Mouse (Mus musculus): ENCODE results near the gene Cdc20b. TPM values are rescaled to one million over a fixed set of nuclear protein-coding genes. Genes with fewer than 3 reads are reported as not detected.
"Not testable (repeated sequence)": the region's sequence is repeated elsewhere in the genome, so short reads cannot be mapped to it uniquely, and the experiment has no call there.

Cdc20b gene
- polyA plus RNA-seq, 1 experiment = 0.04 TPM

GRCm38 (mm10) chr13:112997369-112997768, 37.5 kb upstream of the Cdc20b start:
- Histone ChIP-seq H3ac (ENCODE audit: control insufficient read depth, insufficient read length, low read depth) (no peak overlapping the region), H3K79me2 (ENCODE audit: control insufficient read depth, insufficient read depth) (no peaks in the 10 kb centered on the region), H3K27me3 (ENCODE audit: control insufficient read depth, insufficient read depth, insufficient read length) (peaks cover 15% of the 10 kb centered on the region), H3K36me3 (ENCODE audit: control insufficient read depth, insufficient read depth) (no peaks in the 10 kb centered on the region), H3K79me3 (ENCODE audit: low read depth) (no peaks in the 10 kb centered on the region), H3K4me3 (ENCODE audit: insufficient read depth, poor library complexity, severe bottlenecking) (no peak overlapping the region)
- no peak for TF ChIP-seq MYOD1 (IDR thresholded peaks at IDR 0.05; ENCODE audit: control insufficient read depth, insufficient read length, low read depth)
- no peak for TF ChIP-seq MYOG (IDR thresholded peaks at IDR 0.05; ENCODE audit: control insufficient read depth, extremely low read depth, insufficient read length)
- TF ChIP-seq CTCF (IDR thresholded peaks at IDR 0.05; ENCODE audit: control insufficient read depth, insufficient read depth, insufficient read length) = no peak
- no peak for TF ChIP-seq CEBPB (IDR thresholded peaks at IDR 0.05; ENCODE audit: low read depth)
- no peak for TF ChIP-seq USF1 (IDR thresholded peaks at IDR 0.05; ENCODE audit: low read depth)
- no peak for TF ChIP-seq FOSL1 (IDR thresholded peaks at IDR 0.05; ENCODE audit: insufficient read depth, low read length, poor library complexity, severe bottlenecking)
- no peak for TF ChIP-seq MAX (IDR thresholded peaks at IDR 0.05)

- Histone ChIP-seq H3K36me3 (ENCODE audit: control insufficient read depth, insufficient read depth) (no peaks in the 10 kb centered on the region), H3K79me2 (ENCODE audit: control insufficient read depth, insufficient read depth) (no peaks in the 10 kb centered on the region), H3K27me3 (ENCODE audit: control insufficient read depth, insufficient read depth, insufficient read length) (peaks cover 12% of the 10 kb centered on the region), H3K79me3 (ENCODE audit: low read depth) (no peaks in the 10 kb centered on the region), H3K4me3 (ENCODE audit: insufficient read depth, poor library complexity, severe bottlenecking) (peak overlapping the region; percentile 14), H3ac (ENCODE audit: control insufficient read depth, insufficient read length, low read depth) (peak overlapping the region; percentile 77)
- TF ChIP-seq MYOG (IDR thresholded peaks at IDR 0.05; ENCODE audit: control insufficient read depth, extremely low read depth, insufficient read length) (no peak), FOSL1 (IDR thresholded peaks at IDR 0.05; ENCODE audit: insufficient read depth, low read length, poor library complexity, severe bottlenecking) (peak; percentile 27), MAX (IDR thresholded peaks at IDR 0.05) (peak; percentile 64), USF1 (IDR thresholded peaks at IDR 0.05; ENCODE audit: low read depth) (peak; percentile 86)
These were observed 36.3 kb upstream of the Cdc20b start for GRCm38 (mm10) chr13:112998427-112999201.

GRCm38 (mm10) chr13:113000090-113000489, 34.8 kb upstream of the Cdc20b start:
- Histone ChIP-seq H3ac (ENCODE audit: control insufficient read depth, insufficient read length, low read depth) (no peak overlapping the region), H3K4me3 (ENCODE audit: insufficient read depth, poor library complexity, severe bottlenecking) (no peak overlapping the region), H3K79me3 (ENCODE audit: low read depth) (no peaks in the 10 kb centered on the region), H3K36me3 (ENCODE audit: control insufficient read depth, insufficient read depth) (no peaks in the 10 kb centered on the region), H3K79me2 (ENCODE audit: control insufficient read depth, insufficient read depth) (no peaks in the 10 kb centered on the region), H3K27me3 (ENCODE audit: control insufficient read depth, insufficient read depth, insufficient read length) (no peaks in the 10 kb centered on the region)
- TF ChIP-seq MAX (IDR thresholded peaks at IDR 0.05) (no peak), USF1 (IDR thresholded peaks at IDR 0.05; ENCODE audit: low read depth) (no peak), FOSL1 (IDR thresholded peaks at IDR 0.05; ENCODE audit: insufficient read depth, low read length, poor library complexity, severe bottlenecking) (no peak), CTCF (IDR thresholded peaks at IDR 0.05; ENCODE audit: control insufficient read depth, insufficient read depth, insufficient read length) (no peak), CEBPB (IDR thresholded peaks at IDR 0.05; ENCODE audit: low read depth) (no peak), MYOD1 (IDR thresholded peaks at IDR 0.05; ENCODE audit: control insufficient read depth, insufficient read length, low read depth) (no peak), MYOG (IDR thresholded peaks at IDR 0.05; ENCODE audit: control insufficient read depth, extremely low read depth, insufficient read length) (no peak)

- TF ChIP-seq CEBPB (IDR thresholded peaks at IDR 0.05; ENCODE audit: low read depth) = no peak
- no peak for TF ChIP-seq MYOG (IDR thresholded peaks at IDR 0.05; ENCODE audit: control insufficient read depth, extremely low read depth, insufficient read length)
- no peak for TF ChIP-seq CTCF (IDR thresholded peaks at IDR 0.05; ENCODE audit: control insufficient read depth, insufficient read depth, insufficient read length)
- no peak for TF ChIP-seq MAX (IDR thresholded peaks at IDR 0.05)
- no peak for TF ChIP-seq FOSL1 (IDR thresholded peaks at IDR 0.05; ENCODE audit: insufficient read depth, low read length, poor library complexity, severe bottlenecking)
- TF ChIP-seq MYOD1 (IDR thresholded peaks at IDR 0.05; ENCODE audit: control insufficient read depth, insufficient read length, low read depth) = no peak
- TF ChIP-seq USF1 (IDR thresholded peaks at IDR 0.05; ENCODE audit: low read depth) = no peak
These were observed 34.2 kb upstream of the Cdc20b start for GRCm38 (mm10) chr13:113000576-113001318.

GRCm38 (mm10) chr13:113012683-113013082, 22.2 kb upstream of the Cdc20b start:
- Histone ChIP-seq H3K4me3 (ENCODE audit: insufficient read depth, poor library complexity, severe bottlenecking) (no peak overlapping the region), H3K36me3 (ENCODE audit: control insufficient read depth, insufficient read depth) (no peaks in the 10 kb centered on the region), H3K27me3 (ENCODE audit: control insufficient read depth, insufficient read depth, insufficient read length) (no peaks in the 10 kb centered on the region), H3ac (ENCODE audit: control insufficient read depth, insufficient read length, low read depth) (no peak overlapping the region), H3K79me2 (ENCODE audit: control insufficient read depth, insufficient read depth) (no peaks in the 10 kb centered on the region), H3K79me3 (ENCODE audit: low read depth) (no peaks in the 10 kb centered on the region)
- TF ChIP-seq MYOD1 (IDR thresholded peaks at IDR 0.05; ENCODE audit: control insufficient read depth, insufficient read length, low read depth) (no peak), FOSL1 (IDR thresholded peaks at IDR 0.05; ENCODE audit: insufficient read depth, low read length, poor library complexity, severe bottlenecking) (no peak), USF1 (IDR thresholded peaks at IDR 0.05; ENCODE audit: low read depth) (no peak), CEBPB (IDR thresholded peaks at IDR 0.05; ENCODE audit: low read depth) (no peak), CTCF (IDR thresholded peaks at IDR 0.05; ENCODE audit: control insufficient read depth, insufficient read depth, insufficient read length) (no peak), MYOG (IDR thresholded peaks at IDR 0.05; ENCODE audit: control insufficient read depth, extremely low read depth, insufficient read length) (no peak), MAX (IDR thresholded peaks at IDR 0.05) (no peak)

More at GRCm38 (mm10) chr13:113000576-113001318, 34.2 kb upstream of the Cdc20b start:
- Histone ChIP-seq H3K36me3 (ENCODE audit: control insufficient read depth, insufficient read depth) (no peaks in the 10 kb centered on the region), H3K4me3 (ENCODE audit: insufficient read depth, poor library complexity, severe bottlenecking) (no peak overlapping the region), H3K79me3 (ENCODE audit: low read depth) (no peaks in the 10 kb centered on the region), H3ac (ENCODE audit: control insufficient read depth, insufficient read length, low read depth) (no peak overlapping the region), H3K27me3 (ENCODE audit: control insufficient read depth, insufficient read depth, insufficient read length) (no peaks in the 10 kb centered on the region), H3K79me2 (ENCODE audit: control insufficient read depth, insufficient read depth) (no peaks in the 10 kb centered on the region)

- not testable (repeated sequence) for H3K27me3 ChIP-seq (ENCODE audit: control insufficient read depth, insufficient read depth, insufficient read length); H3K4me3 ChIP-seq (ENCODE audit: insufficient read depth, poor library complexity, severe bottlenecking); H3ac ChIP-seq (ENCODE audit: control insufficient read depth, insufficient read length, low read depth); H3K79me3 ChIP-seq (ENCODE audit: low read depth); H3K79me2 ChIP-seq (ENCODE audit: control insufficient read depth, insufficient read depth); H3K36me3 ChIP-seq (ENCODE audit: control insufficient read depth, insufficient read depth)
These were observed 21.5 kb upstream of the Cdc20b start for GRCm38 (mm10) chr13:113013174-113013953.

Measured in C2C12 (cell line).